Mouse (Mus musculus) liver, embryonic 16.5 days (tissue): ENCODE data around the gene Selenok. TPM values are rescaled to one million over a fixed set of nuclear protein-coding genes. Genes with fewer than 3 reads are reported as not detected.
A peak's percentile ranks its signal among the peaks of the same experiment; 100 is the strongest.

Experiments
- ATAC-seq: fragments of 200-750 bp; cut with Nextera tagmentation; 2 replicates; pipeline ENCODE4 v1.8.0; 2017; ENCODE audit warnings: low read depth, mild to moderate bottlenecking, moderate number of reproducible peaks, moderate library complexity
- H3K27ac ChIP-seq: fragments of 300-500 bp; sonication (generic); 2 replicates; pipeline ENCODE4 v1.5.1; 2014; ENCODE audit warnings: mild to moderate bottlenecking, low read length
- H3K27me3 ChIP-seq: fragments of 300-500 bp; sonication (generic); 2 replicates; pipeline ENCODE4 v1.6.1; 2014; ENCODE audit warnings: low read depth, low read length, mixed read lengths; ENCODE audit not compliant: control insufficient read depth, insufficient read depth
- H3K36me3 ChIP-seq: fragments of 300-500 bp; sonication (generic); 2 replicates; pipeline ENCODE4 v1.6.1; 2014; ENCODE audit warnings: mild to moderate bottlenecking; ENCODE audit not compliant: control insufficient read depth, insufficient read depth
- H3K4me1 ChIP-seq: fragments of 300-500 bp; sonication (generic); 2 replicates; pipeline ENCODE4 v1.6.1; 2014; ENCODE audit warnings: low read depth, low read length, mixed read lengths; ENCODE audit not compliant: control insufficient read depth
- H3K4me2 ChIP-seq: fragments of 300-500 bp; sonication (generic); 2 replicates; pipeline ENCODE4 v1.6.1; 2014; ENCODE audit warnings: low read depth, low read length, mixed read lengths
- H3K4me3 ChIP-seq: fragments of 300-500 bp; sonication (generic); 2 replicates; pipeline ENCODE4 v1.5.1; 2014; ENCODE audit warnings: low read depth, mild to moderate bottlenecking, low read length
- H3K9ac ChIP-seq: fragments of 300-500 bp; sonication (generic); 2 replicates; pipeline ENCODE4 v1.6.1; 2014; ENCODE audit warnings: low read depth, low read length
- H3K9me3 ChIP-seq: fragments of 300-500 bp; sonication (generic); replicated peaks from 2 replicates; pipeline ENCODE4 v1.6.1; 2016; ENCODE audit warnings: low read length; ENCODE audit not compliant: control insufficient read depth
- WGBS: fragments of 180-500 bp; shearing (Covaris S2); extraction: QIAGEN DNeasy Blood & Tissue Kit; methylation state at CpG from one replicate; pipeline ENCODE4 v1.1.7; 2014; ENCODE audit not compliant: insufficient replicate concordance; 5-methylcytosine and 5-hydroxymethylcytosine counted together
- polyA plus RNA-seq: library from polyadenylated mRNA; unstranded; fragments of >200 nt; fragmentation: Nextera tagmentation; extraction: Ambion mirVana; gene quantifications from 2 replicates; pipeline ENCODE4 v1.2.1, GENCODE M21; 2015

Gene Selenok
- 154 and 164 TPM in 2 replicates for polyA plus RNA-seq

DNA sequence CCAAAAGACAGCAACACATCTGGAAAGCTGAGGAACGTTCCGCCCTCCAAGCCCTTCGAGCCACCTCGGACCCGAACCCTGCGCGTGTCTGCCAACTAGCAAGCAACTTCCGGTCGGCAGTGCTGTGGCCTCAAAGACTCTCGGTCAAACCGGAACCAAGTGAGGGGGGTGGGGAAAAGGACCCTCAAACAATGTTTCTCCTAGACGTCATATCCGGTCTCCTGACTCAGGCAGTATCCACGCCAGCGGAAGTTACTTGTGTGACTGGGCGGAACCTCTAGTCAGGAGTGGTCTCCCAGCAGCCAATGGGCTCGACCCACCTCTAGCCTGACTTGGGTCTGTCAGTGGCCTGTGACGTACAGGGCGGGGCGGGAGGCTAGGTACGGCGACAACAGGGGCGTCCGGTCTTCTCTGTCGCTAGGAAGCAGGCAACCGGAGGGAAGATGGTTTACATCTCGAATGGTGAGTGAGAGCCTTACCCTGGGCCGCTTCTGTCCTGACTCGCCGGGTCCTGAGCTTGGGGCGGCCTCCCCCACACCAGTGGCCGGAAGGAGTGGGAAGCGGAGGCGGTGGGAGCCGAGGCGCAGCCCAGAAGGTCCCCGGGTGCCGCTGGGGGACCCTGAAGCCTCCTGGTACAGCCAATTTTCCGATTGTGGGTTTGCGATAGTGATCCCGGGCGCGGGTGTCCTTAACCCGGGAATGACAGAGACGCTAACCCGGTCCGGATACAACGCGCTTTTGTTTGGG is at the start of gene Selenok:
TSS of gene Selenok (plus strand) at position 234 of the 747 bp plus-strand sequence.
- Histone ChIP-seq H3K9me3 (no peaks in the 10 kb centered on the region), H3K36me3 (peaks cover 12% of the 10 kb centered on the region), H3K4me3 (peak within 1 kb of the TSS; percentile 90), H3K4me2 (peak within 1 kb of the TSS; percentile 78), H3K27ac (peak within 1 kb of the TSS; percentile 91), H3K27me3 (no peaks in the 10 kb centered on the region), H3K9ac (peak within 1 kb of the TSS; percentile 96), H3K4me1 (peaks cover 10% of the 10 kb centered on the region)
- under 1% methylated on average over 49 of the region's 49 CpGs for WGBS
- ATAC-seq, result peak; percentile 100

DNA sequence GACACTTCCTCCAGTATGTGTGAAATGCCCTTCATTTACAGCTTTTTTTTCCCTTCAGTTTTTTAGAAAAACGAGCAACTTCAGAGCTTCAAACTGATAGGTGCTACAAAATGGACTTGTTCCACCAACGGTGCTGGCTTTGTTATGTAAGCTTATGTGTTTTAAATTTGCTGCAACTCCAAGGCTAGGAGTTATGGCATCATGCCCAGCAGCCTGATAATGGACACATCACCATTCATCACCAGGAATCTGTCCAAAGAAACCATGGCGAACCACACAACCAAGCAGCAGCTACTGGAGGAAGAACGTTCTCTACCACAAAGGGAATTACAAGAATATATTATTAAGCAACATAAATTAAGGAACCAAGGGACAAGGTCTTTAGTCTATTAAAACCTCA is 39.1 kb upstream of the Selenok start:
- H3K4me1 ChIP-seq, result no peaks in the 10 kb centered on the region
- no peak overlapping the region for H3K4me2 ChIP-seq
- no peak for ATAC-seq
- 50% methylated on average over 4 of the region's 4 CpGs for WGBS
- no peak overlapping the region for H3K4me3 ChIP-seq
- H3K36me3 ChIP-seq, result no peaks in the 10 kb centered on the region
- no peak overlapping the region for H3K9ac ChIP-seq
- H3K27me3 ChIP-seq, result no peaks in the 10 kb centered on the region
- no peaks in the 10 kb centered on the region for H3K9me3 ChIP-seq
- no peak overlapping the region for H3K27ac ChIP-seq

DNA sequence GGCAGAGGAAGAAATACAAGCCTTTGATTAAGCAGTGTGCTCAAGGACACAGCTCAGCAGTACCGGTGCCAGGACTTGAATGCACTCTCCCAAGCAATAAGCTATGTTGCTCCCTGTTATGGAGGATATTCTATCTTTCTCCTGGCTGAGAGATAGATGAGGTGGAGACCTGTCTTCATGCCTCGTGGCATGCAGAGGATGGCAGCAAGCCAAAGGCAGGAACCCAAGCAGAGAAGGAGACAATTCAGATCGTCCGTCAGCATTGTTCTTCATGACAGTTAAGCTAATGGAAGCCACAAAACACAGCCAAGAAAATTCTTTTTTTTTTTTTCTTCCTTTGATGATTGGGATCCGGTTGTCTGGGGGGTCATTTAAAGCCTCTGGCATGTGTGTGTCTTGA is 32.6 kb upstream of the Selenok start:
- H3K9ac ChIP-seq, result no peak overlapping the region
- no peak for ATAC-seq
- H3K9me3 ChIP-seq, result no peaks in the 10 kb centered on the region
- no peaks in the 10 kb centered on the region for H3K27me3 ChIP-seq
- no peaks in the 10 kb centered on the region for H3K4me1 ChIP-seq
- H3K4me3 ChIP-seq, result no peak overlapping the region
- no peaks in the 10 kb centered on the region for H3K36me3 ChIP-seq
- 48% methylated on average over 5 of the region's 5 CpGs for WGBS
- H3K4me2 ChIP-seq, result no peak overlapping the region
- H3K27ac ChIP-seq, result no peak overlapping the region

DNA sequence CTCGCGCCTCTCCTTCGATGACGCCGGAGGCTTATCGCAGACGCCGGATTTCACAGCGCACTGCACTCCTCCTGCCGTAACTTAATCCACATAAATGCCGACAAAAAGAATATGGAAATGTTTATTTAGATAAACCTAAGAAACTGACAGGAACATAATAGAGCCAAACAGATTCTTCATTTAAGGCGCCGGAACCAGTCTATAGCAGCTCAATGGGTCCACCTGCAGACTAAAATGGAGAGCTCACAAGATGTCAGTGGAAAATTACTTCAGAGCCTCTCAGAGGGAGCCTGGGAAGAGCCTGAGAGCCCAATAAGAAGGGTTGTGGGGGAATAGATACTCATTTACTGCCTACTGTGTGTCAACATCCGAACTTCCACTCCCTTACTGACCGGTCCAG is 30.6 kb upstream of the Selenok start:
- 81% methylated on average over 15 of the region's 15 CpGs for whole genome bisulfite sequencing
- ATAC-seq, result no peak
- Histone ChIP-seq H3K9ac (no peak overlapping the region), H3K4me1 (no peaks in the 10 kb centered on the region), H3K27ac (no peak overlapping the region), H3K4me3 (no peak overlapping the region), H3K9me3 (no peaks in the 10 kb centered on the region), H3K4me2 (no peak overlapping the region), H3K27me3 (no peaks in the 10 kb centered on the region), H3K36me3 (no peaks in the 10 kb centered on the region)

DNA sequence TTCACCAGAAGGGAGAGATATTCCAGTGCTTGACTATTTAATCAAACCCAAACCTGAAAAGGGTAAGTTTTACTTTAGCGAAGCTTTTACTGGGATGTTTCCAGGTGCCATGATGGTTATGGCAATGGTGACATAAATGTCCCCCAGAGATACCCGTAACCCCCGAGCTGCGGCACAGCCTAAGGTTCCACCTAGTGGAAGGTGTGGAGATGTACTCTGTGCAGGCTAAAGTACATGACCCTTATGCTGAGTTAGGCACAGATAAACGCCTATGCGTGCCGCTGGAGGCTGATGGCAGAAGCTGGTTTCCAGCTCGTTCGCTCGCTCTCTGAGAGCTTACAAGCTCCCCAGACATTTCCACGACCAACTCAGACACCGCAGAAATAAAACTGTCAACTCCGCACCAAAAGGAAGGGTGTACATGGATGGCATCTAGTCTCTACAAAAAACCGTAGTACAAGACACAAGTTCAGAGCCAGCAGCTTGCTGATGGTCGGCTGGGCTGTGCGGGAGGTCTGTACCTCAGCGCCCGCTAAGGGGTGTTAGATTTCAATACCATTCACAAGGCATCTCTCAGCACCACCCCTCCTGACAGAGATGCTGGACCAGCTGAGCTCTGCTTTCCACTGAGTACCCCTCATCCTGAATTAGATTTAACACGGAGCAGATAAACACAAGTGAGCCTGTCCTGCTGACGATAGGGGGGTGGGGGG is 28.4 kb upstream of the Selenok start:
- Histone ChIP-seq H3K4me2 (no peak overlapping the region), H3K27me3 (no peaks in the 10 kb centered on the region), H3K36me3 (no peaks in the 10 kb centered on the region), H3K4me3 (no peak overlapping the region), H3K27ac (no peak overlapping the region), H3K9ac (no peak overlapping the region), H3K9me3 (no peaks in the 10 kb centered on the region), H3K4me1 (no peaks in the 10 kb centered on the region)
- WGBS, result 43% methylated on average over 20 of the region's 20 CpGs
- no peak for ATAC-seq

DNA sequence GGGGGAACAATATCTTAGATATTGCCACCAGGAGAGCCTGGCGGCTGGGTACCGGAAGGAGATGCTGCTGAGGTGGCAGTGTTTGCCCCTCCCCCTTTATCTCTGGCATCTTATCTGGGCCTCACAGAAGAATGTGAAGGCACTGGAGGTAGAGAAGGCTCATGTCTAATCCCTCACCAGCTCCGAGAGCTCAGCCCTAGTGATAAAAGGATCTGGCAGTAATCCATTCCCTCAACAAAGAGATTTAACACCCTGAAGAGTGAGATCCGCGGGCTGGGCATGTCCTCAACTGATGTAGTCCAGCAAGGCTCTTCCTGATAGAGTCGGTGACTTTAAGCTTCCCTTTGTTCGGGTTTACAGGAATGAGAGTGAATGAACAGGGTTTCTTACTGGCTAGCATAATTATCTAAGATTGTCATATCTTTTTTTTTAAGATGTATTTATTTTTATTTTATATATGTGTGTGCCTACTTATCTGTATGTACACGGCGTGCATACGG is 27.7 kb upstream of the Selenok start:
- no peaks in the 10 kb centered on the region for H3K27me3 ChIP-seq
- ATAC-seq, result no peak
- WGBS, result 16% methylated on average over 10 of the region's 10 CpGs
- H3K9ac ChIP-seq, result no peak overlapping the region
- no peaks in the 10 kb centered on the region for H3K36me3 ChIP-seq
- H3K4me3 ChIP-seq, result no peak overlapping the region
- no peak overlapping the region for H3K4me2 ChIP-seq
- H3K9me3 ChIP-seq, result no peaks in the 10 kb centered on the region
- H3K4me1 ChIP-seq, result no peaks in the 10 kb centered on the region
- no peak overlapping the region for H3K27ac ChIP-seq

DNA sequence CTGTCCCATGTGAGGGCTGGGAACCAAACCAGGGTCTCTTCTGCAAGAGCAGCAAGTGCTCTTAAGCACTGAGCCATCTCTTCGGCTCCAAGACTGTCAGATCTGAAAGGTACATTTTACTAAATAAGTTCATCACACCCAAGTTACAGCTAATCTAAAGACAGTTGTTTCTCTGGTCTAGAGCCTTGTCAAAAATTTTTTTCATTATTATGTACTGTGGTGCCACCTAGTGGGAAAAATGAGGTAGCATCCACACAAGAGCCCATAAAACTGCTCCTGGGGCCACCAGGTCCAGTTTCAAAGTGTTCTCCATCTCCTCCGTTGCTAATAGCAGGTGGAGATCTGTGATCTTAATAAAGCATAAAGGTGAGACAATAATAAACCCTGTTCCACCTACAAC is 27.2 kb upstream of the Selenok start:
- Histone ChIP-seq H3K27ac (no peak overlapping the region), H3K27me3 (no peaks in the 10 kb centered on the region), H3K4me1 (no peaks in the 10 kb centered on the region), H3K36me3 (no peaks in the 10 kb centered on the region), H3K4me2 (no peak overlapping the region), H3K9ac (no peak overlapping the region), H3K9me3 (no peaks in the 10 kb centered on the region), H3K4me3 (no peak overlapping the region)
- 12% methylated on average over 2 of the region's 2 CpGs for WGBS
- ATAC-seq, result no peak

DNA sequence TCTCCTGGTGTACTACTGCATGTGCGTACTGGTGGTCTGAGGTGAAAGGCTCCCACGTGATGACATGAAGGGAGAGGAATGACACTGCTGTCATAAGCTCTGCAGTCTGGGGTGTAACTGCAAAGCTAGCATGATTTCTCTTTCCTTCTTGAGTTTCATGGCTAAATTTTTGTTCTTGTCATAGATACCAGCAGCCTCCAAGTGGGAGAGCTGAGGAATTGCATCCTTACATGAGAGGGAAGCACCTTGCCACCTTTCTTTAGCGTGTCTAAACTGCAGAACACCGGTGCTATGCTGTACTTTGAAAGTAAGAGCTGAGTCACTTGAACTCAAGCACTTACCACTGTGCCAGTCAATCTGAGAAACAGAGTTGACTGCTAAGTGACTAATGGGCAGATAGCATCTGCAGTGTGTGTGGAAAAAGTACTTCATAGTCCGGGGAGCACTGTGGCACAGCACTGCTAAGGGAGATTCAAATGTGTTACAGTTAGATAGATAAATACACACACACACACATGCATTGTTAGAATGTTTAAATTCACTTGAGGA is 21.3 kb upstream of the Selenok start:
- Histone ChIP-seq H3K27ac (no peak overlapping the region), H3K27me3 (no peaks in the 10 kb centered on the region), H3K4me1 (no peaks in the 10 kb centered on the region), H3K36me3 (no peaks in the 10 kb centered on the region), H3K9ac (no peak overlapping the region), H3K9me3 (no peaks in the 10 kb centered on the region), H3K4me3 (no peak overlapping the region), H3K4me2 (no peak overlapping the region)
- WGBS, result 52% methylated on average over 5 of the region's 5 CpGs
- ATAC-seq, result no peak

DNA sequence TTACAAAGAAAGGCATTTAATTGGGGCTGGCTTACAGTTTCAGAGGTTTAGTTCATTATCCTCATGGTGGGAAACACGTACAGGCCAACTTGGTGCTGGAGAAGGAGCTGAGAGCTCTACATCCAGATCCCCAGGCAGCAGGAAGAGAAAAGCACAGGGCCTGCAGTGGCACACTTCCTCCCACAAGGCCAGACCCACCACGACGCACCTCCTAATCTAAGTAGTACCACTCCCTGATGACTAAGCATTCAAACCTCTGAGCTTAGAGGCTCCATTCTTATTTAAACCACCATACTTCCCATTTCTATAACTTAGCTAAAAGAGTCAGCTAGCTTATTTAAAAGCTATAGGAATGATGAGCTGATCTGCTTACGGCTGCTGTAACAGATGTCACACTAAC is 17.3 kb upstream of the Selenok start:
- Histone ChIP-seq H3K27ac (no peak overlapping the region), H3K4me2 (no peak overlapping the region), H3K4me3 (no peak overlapping the region), H3K27me3 (no peaks in the 10 kb centered on the region), H3K9ac (no peak overlapping the region), H3K36me3 (no peaks in the 10 kb centered on the region), H3K4me1 (no peaks in the 10 kb centered on the region), H3K9me3 (no peaks in the 10 kb centered on the region)
- 19% methylated on average over 4 of the region's 4 CpGs for WGBS
- ATAC-seq, result no peak
